Mouse (Mus musculus) adrenal gland, postnatal 25 days (tissue): ENCODE measurements around the gene Sf3b1. TPM values are rescaled to one million over a fixed set of nuclear protein-coding genes. Genes with fewer than 3 reads are reported as not detected.
"Not testable (repeated sequence)": the region's sequence is repeated elsewhere in the genome, so short reads cannot be mapped to it uniquely, and the experiment has no call there.

Source experiments
- DNase-seq: peaks from one replicate; pipeline ENCODE4 v3.0.0; 2021; ENCODE audit warnings: mixed read lengths
- total RNA-seq: library from RNA; stranded (reverse); gene quantifications from 2 replicates; pipeline ENCODE4 v1.2.3, GENCODE M21; 2021

Sf3b1 gene
- total RNA-seq, 1 experiment from 2014 or later = 161 TPM

GRCm38 (mm10) chr1:55028512-55029249 lies 1.4 kb upstream of the Sf3b1 start:
- DNase-seq = no peak

- DNase-seq = no peak
Observed at GRCm38 (mm10) chr1:55027966-55028365, 685 bp upstream of the Sf3b1 start.

- DNase-seq = no peak
Observed at GRCm38 (mm10) chr1:55026444-55027252, 633 bp downstream of the Sf3b1 start.

- DNase-seq = no peak
Observed at GRCm38 (mm10) chr1:55025656-55026430, 1.4 kb downstream of the Sf3b1 start.

- DNase-seq = no peak
Observed at GRCm38 (mm10) chr1:55021907-55022306, 5.4 kb downstream of the Sf3b1 start.

GRCm38 (mm10) chr1:55012513-55012912 lies 14.8 kb downstream of the Sf3b1 start:
- no peak for DNase-seq

GRCm38 (mm10) chr1:55008313-55008712 lies 19.0 kb downstream of the Sf3b1 start:
- DNase-seq = not testable (repeated sequence)

- DNase-seq = peak; percentile 15
Observed at GRCm38 (mm10) chr1:54993581-54993980, 33.7 kb downstream of the Sf3b1 start.

GRCm38 (mm10) chr1:54986248-54986647 lies 41.0 kb downstream of the Sf3b1 start:
- no peak for DNase-seq

- no peak for DNase-seq
Observed at GRCm38 (mm10) chr1:54985831-54986230, 41.5 kb downstream of the Sf3b1 start.

GRCm38 (mm10) chr1:54984154-54984553 lies 43.1 kb downstream of the Sf3b1 start:
- no peak for DNase-seq

- DNase-seq = no peak
Observed at GRCm38 (mm10) chr1:54983339-54983738, 43.9 kb downstream of the Sf3b1 start.

- no peak for DNase-seq
Observed at GRCm38 (mm10) chr1:54982636-54983035, 44.6 kb downstream of the Sf3b1 start.

- no peak for DNase-seq
Observed at GRCm38 (mm10) chr1:54979226-54979984, 47.9 kb downstream of the Sf3b1 start.

GRCm38 (mm10) chr1:54971687-54972404 lies 55.4 kb downstream of the Sf3b1 start:
- no peak for DNase-seq

GRCm38 (mm10) chr1:54966858-54967257 lies 60.4 kb downstream of the Sf3b1 start:
- DNase-seq = no peak

- no peak for DNase-seq
Observed at GRCm38 (mm10) chr1:54965159-54965995, 61.9 kb downstream of the Sf3b1 start.

- DNase-seq = no peak
Observed at GRCm38 (mm10) chr1:54961724-54962123, 65.6 kb downstream of the Sf3b1 start.

GRCm38 (mm10) chr1:54960613-54961165 lies 66.6 kb downstream of the Sf3b1 start:
- no peak for DNase-seq

GRCm38 (mm10) chr1:54958525-54958924 lies 68.8 kb downstream of the Sf3b1 start:
- DNase-seq = no peak
